Mouse (Mus musculus) megakaryocyte-erythroid progenitor cell, adult 5-6 weeks (primary cell): ENCODE results near the gene Htra1. TPM values are rescaled to one million over a fixed set of nuclear protein-coding genes. Genes with fewer than 3 reads are reported as not detected.

ENCODE experiments used
- ATAC-seq: replicated peaks from 2 replicates; pipeline ENCODE4 v1.8.0; 2016; ENCODE audit warnings: mild to moderate bottlenecking, inconsistent platforms; ENCODE audit not compliant: severe bottlenecking, poor library complexity, low FRiP score, low TSS enrichment
- total RNA-seq, 2 experiments: library from RNA; stranded (forward) in 1 of 2; stranded (reverse) in 1 of 2; fragments of 200-1000, 215-1000 nt in 1 of 2; fragments of >200 nt in 1 of 2; fragmentation: Nextera tagmentation in 1 of 2; gene quantifications; 2 replicates each; pipeline ENCODE4 v1.2.3; 2014 to 2017

The Htra1 gene
- total RNA-seq, 2 experiments from 2014 or later = not detected

- no peak for ATAC-seq
Observed at GRCm38 (mm10) chr7:130932921-130933320, 3.0 kb upstream of the Htra1 start.

GRCm38 (mm10) chr7:130934654-130935053 lies 1.3 kb upstream of the Htra1 start:
- no peak for ATAC-seq

DNA sequence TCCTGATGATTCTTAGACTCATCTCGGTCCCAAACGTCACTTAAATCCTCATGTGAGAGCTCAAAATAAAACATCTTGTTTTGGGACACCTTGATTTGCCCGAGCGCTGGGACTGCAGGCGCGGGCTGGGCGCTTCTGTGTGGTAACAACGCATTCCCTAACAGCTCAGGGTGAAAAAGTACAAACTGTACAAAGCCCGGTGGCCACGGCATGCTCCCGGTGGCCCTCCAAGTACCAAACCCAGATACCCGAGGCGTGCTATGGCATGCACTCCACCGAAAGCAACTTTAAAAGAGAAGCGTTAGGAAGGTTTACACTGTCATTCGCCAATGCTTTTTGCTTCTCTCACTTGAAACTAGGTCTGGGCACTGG lies 504 bp upstream of the Htra1 start:
- ATAC-seq = no peak

DNA sequence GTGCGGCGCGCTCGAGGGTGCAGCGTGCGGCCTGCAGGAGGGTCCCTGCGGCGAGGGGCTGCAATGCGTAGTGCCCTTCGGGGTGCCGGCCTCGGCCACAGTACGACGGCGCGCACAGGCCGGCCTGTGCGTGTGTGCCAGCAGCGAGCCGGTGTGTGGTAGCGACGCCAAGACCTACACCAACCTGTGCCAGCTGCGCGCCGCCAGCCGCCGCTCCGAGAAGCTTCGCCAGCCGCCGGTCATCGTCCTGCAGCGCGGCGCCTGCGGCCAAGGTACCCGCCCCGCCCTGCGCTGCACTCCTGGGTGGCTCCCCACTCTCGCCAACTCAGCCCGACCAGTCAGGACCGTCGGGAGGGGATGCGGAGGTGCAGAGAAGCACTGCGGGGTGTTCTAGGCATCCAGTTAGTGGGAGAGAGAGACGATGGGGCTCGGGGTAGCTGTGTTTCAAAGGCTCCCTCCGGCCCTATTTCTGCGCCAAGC lies 601 bp downstream of the Htra1 start:
- ATAC-seq = no peak

GRCm38 (mm10) chr7:130937266-130937841 lies 1.4 kb downstream of the Htra1 start:
- ATAC-seq = no peak

DNA sequence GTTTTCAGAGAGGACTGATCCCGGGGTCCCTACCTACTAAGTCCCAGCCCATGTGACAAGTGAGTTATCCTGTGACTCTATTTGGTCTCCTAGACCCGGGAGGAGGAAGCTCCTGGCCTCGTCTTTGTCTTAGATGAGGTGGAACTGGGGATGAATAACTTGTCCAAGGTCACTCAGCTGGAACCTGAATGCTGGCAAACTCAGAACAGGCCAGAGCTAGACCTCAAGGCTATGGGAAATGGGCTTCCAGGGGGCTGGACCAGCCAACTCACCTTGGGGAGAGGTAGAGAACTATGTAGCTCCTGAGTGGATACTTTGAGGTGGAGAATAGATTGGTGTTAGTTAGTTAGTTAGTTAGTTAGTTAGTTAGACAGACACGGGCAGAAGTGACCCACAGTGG lies 2.1 kb downstream of the Htra1 start:
- no peak for ATAC-seq

DNA sequence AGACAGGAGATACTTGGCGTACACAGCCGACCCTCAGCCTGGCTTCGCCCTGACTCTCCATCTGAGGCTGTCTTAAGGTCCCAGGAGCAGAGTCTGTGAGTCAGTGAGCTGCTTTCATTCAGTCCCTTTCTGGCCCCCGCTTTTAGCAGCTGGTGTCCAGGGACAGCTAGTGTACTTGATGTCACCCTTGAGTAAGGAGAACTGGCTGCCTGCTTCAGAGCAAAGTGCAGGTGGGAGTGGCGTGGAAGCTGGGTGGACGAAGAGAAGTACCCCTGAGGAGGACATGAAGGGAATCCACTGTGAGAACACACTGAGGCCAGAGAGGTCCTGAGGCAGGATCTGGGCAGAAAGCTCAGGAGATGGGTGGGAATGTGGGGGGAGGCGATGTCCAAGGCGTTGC lies 3.0 kb downstream of the Htra1 start:
- ATAC-seq = no peak

GRCm38 (mm10) chr7:130940733-130941132 lies 4.8 kb downstream of the Htra1 start:
- ATAC-seq = no peak

DNA sequence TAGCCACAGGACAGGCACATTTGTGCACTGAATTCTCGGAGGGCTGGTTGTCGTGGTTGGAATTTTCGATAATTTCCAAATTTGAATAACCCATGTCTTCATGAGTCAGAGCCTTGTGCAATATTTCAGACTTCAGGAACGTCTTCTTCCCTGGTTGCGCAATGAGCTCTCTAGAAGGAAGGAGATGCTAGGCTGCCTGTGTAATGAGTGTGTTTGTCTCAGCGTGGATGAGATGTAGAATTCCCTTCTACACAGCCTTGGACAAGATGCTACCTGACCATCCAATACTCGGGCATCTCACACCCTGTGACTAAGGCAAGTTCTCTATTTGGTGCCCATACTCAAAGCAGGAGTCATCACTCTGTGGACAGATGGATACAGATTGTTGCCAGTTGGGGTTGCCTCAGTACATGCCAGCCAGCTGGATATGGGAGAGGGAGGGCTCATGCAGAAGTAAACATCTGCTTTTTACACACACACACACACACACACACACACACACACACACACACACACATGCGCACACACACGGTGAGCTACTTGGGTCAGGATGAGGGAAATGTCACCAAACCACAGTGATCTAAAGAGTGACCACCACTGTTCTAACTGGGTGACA lies 7.5 kb downstream of the Htra1 start:
- no peak for ATAC-seq

DNA sequence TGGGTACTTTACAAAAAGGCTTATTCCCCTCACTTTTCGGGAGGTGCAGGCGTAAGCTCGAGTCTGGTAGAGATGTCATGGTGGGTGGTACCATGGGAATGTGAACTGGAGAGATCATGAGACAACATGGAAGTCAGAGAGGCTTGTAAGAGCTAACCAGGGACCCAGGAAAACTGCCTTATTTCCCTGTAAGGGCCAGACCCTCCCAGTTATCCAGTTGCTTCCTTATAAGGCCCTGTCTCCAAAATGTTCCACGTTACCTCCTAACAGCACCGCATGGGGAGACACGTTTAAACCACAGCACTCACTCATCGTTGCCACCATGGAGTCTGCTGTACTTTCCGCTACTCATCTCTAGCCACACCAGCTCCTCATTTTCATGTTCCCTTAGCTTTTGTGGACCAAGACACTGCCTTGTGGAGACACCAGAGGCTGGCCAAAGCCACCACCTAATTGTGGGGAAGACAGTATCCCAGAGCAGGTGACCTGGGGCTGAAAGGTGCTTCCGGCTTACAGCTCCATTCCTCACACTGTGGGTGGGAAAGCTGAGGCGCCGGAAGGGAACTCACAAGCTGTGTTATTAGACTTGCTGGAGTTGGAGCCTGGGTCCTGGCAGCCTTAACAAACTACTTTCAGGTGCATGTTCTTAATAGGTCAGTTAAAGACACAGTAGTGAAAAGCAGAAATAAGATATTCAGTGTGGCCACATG lies 9.0 kb downstream of the Htra1 start:
- no peak for ATAC-seq

- ATAC-seq = no peak
Observed at GRCm38 (mm10) chr7:130945730-130946129, 9.8 kb downstream of the Htra1 start.

DNA sequence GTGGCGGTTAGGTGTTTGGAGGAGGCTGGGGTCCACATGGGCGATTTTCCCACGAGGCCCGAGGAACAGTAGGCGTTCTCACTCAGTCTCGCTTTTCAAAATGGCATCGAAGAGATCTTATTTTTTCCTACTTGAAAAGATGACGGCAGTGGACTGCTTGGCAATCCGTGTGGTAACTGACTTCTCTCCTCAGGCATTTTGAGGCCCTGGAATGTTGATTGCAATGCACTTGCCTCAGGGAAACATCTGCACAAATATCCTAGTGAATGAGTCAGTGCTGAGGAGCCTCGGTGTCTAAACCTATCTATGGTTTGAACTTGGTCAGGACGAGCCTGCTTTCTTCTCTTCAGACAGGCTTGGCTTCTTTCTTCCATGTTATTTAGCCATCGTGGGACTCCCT lies 10.4 kb downstream of the Htra1 start:
- ATAC-seq = no peak

- no peak for ATAC-seq
Observed at GRCm38 (mm10) chr7:130948563-130949208, 12.8 kb downstream of the Htra1 start.

DNA sequence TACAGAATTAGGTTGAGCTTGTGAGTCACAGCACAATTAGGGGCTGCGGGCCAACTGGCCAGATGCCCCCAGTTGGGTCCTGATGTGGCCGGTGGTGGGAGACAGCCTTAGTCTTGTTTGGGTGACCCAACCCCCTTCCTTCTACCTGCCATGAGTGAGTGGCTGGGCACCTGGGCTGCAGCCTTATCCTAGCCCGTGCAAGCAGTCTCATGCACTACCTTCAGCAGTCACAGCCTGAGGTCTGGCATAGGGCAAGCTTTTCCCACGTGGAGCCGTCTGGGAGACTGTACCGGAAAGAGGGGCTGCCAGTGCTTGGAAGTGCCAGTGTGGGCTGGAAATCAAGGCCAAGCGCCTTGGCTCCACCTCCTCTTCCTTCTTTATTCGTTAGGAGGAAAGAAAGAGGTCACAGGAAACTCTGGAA lies 13.4 kb downstream of the Htra1 start:
- no peak for ATAC-seq

- ATAC-seq = no peak
Observed at GRCm38 (mm10) chr7:130950482-130950881, 14.6 kb downstream of the Htra1 start.

DNA sequence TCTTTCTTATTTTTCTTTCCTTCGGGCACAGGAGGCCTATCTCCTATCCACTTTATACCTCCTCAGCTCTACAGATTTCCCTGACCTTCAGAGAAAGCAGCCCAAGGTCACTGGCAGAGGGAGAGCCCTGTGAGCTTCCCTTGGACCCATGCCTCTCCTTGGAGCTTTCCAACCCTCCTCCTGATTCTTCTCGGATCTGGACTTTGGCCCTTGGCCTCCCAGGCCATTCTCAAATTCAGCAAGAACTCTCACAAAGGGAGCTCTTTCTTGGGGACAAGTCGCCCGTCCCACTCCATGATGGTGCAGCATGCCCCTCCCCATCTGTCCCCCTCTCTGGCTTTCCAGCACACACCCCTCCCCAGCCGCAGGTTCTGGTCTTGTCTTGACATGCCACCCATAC lies 15.1 kb downstream of the Htra1 start:
- ATAC-seq = no peak

DNA sequence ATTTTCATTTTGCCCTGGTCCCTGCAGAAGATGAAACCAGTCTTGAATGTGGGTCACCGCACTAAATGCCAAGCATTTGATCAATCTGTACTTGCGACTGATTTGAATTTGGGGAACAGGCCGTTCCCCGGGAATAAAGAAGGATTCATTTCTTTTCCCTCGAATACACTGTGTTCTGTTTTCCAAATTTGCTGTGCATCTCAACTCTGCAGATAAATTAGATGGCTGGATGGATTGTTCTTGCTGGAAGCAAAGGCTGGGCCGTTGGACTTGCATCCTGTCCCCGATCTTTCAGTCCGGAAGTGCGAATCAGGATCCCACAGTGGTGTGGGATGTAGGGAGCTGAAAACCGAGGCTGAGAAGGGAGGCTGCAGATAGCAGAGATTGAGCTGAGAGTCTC lies 17.5 kb downstream of the Htra1 start:
- ATAC-seq = no peak

DNA sequence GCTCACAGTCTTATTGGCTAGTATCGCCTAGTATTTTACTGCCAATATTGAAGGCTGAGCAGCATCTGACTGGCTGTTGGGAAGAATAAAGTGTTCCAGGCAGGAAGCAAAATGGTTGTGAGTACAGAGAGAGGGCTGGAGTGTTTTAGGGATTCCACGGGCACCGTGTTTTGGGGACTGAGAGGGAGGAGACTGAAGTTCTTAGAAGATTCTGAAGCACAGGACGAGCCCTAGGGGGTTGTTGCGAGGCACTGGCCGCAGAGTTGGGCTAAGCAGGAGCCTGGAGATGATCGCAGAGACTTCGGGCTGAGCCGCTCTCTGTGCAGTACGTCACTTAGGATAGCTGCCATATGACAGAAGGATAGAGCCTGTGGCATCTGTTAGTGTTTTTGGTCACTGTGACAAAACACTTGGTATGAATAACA lies 18.3 kb downstream of the Htra1 start:
- no peak for ATAC-seq

GRCm38 (mm10) chr7:130958551-130958950 lies 22.6 kb downstream of the Htra1 start:
- ATAC-seq = no peak

DNA sequence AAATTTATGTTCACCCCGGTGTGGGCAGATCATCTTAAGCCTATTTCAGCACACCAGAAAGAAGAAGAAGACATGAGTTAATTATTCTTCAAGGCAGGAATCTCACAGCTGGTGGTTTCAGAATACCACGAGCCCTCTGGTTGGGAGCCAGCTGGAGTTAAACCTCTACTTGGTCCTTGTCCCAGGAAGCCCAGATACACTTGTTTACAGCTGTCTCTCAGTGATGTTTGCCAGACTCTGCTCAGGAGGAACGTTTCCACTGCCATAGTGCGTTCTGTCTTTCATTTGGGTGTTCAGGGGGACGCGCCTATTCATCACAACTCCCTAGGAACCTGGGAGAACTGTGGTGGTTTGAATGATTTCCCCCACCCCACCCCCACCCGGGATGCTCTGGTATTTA lies 24.0 kb downstream of the Htra1 start:
- no peak for ATAC-seq
